Mouse (Mus musculus): ENCODE measurements around the gene Adarb1. TPM values are rescaled to one million over a fixed set of nuclear protein-coding genes. Genes with fewer than 3 reads are reported as not detected.
"Not testable (repeated sequence)": the region's sequence is repeated elsewhere in the genome, so short reads cannot be mapped to it uniquely, and the experiment has no call there.

Gene Adarb1
- polyA plus RNA-seq, 1 experiment from 2014 or later, result 4.5 TPM

GRCm38 (mm10) chr10:77298621-77299020 is 119.4 kb downstream of the Adarb1 start:
- DNase-seq (ENCODE audit: low spot score) (no peak), ATAC-seq (replicated peaks; ENCODE audit: low FRiP score) (peak; percentile 62)
- H3K4me2 ChIP-seq, result 0 out of 2 replicates have a peak overlapping the region, but pooled peaks have one; percentile 9

DNA sequence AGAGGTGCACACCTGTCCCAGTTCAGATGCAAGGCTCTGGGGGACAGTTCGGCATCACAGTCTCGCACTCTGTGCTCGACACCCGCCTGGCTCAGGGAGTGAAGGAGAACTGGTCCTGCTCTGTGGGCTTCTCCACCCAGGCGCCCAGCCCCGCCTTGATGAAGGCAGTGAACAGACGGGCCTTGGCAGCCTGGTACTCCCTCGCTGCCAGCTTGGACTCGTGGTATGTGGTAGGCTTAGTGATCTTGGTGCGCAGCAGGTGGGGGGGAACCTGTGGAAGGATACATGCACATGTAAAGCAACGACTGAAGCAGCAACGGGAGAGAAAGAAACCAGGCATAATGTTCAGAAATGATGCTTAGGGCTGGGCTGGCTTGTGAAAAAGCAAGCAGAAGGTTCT is 123.4 kb downstream of the Adarb1 start:
- Histone ChIP-seq H3K36me3 (ENCODE audit: control insufficient read depth, insufficient read depth, low read length) (no peaks in the 10 kb centered on the region), H3K4me2 (no peak overlapping the region), H3K4me3 (ENCODE audit: low read depth, low read length) (no peak overlapping the region), H3K4me1 (replicated peaks; ENCODE audit: control insufficient read depth, insufficient read depth, low read length) (peaks cover 25% of the 10 kb centered on the region), H3K9me3 (ENCODE audit: control insufficient read depth, low read length) (no peaks in the 10 kb centered on the region), H3K27me3 (replicated peaks; ENCODE audit: control insufficient read depth, insufficient read depth, low read length) (no peaks in the 10 kb centered on the region), H3K27ac (ENCODE audit: low read depth, low read length) (no peak overlapping the region), H3K9ac (ENCODE audit: low read depth, low read length) (no peak overlapping the region)
- DNase-seq (ENCODE audit: low spot score) (no peak), ATAC-seq (replicated peaks; ENCODE audit: low FRiP score) (no peak)
- WGBS, result 85% methylated on average over 12 of the region's 12 CpGs

More at GRCm38 (mm10) chr10:77298621-77299020, 119.4 kb downstream of the Adarb1 start:
- Histone ChIP-seq H3K9ac (ENCODE audit: low read depth, low read length) (0 out of 2 replicates have a peak overlapping the region, but pooled peaks have one; percentile 8), H3K4me1 (replicated peaks; ENCODE audit: control insufficient read depth, insufficient read depth, low read length) (peaks cover 38% of the 10 kb centered on the region), H3K9me3 (ENCODE audit: control insufficient read depth, low read length) (no peaks in the 10 kb centered on the region), H3K27ac (ENCODE audit: low read depth, low read length) (peak overlapping the region; percentile 57; the same call in 1 of the 2 replicates), H3K4me3 (ENCODE audit: low read depth, low read length) (no peak overlapping the region), H3K27me3 (replicated peaks; ENCODE audit: control insufficient read depth, insufficient read depth, low read length) (no peaks in the 10 kb centered on the region), H3K36me3 (ENCODE audit: control insufficient read depth, insufficient read depth, low read length) (no peaks in the 10 kb centered on the region)
- WGBS, result 47% methylated on average over 8 of the region's 8 CpGs

DNA sequence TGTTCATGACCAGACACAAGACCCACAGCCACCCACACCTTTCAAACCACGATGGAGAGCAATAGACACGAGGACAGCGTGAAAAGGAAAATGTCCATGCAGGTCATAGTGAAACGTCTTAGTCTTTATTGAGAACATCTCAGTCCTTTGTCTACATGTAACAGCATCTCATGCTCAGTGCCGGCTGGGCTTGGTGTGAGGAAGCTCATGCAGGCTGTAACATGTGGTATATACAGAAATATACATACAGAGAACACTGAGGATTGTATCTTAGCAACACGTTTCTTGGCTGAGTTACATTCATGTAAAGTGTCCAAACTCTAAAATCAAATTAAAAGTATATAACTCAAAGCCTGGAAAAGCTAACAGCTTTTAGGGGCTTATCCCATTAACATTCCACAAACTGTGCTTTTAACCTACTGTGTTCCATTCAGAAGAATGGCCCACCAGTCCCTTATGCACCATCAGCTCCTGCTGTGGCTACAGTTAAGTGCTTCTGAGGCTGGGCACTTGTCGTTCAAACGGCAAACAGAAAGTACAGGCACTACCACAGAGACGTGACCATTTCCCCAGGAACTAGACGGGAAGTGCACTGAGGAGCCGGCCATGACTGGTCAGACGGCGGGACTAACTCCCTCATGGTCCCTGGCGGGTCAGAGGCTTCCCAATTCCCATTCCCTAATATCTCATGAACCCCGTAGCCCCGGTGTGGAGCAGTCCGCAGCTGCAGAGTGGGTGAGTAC is 127.3 kb downstream of the Adarb1 start:
- Histone ChIP-seq H3K9me3 (ENCODE audit: control insufficient read depth, low read length) (no peaks in the 10 kb centered on the region), H3K27ac (ENCODE audit: low read depth, low read length) (no peak overlapping the region), H3K4me1 (replicated peaks; ENCODE audit: control insufficient read depth, insufficient read depth, low read length) (peaks cover 3% of the 10 kb centered on the region; the same call in 1 of the 2 replicates), H3K4me3 (ENCODE audit: low read depth, low read length) (no peak overlapping the region), H3K4me2 (no peak overlapping the region), H3K36me3 (ENCODE audit: control insufficient read depth, insufficient read depth, low read length) (no peaks in the 10 kb centered on the region), H3K27me3 (replicated peaks; ENCODE audit: control insufficient read depth, insufficient read depth, low read length) (no peaks in the 10 kb centered on the region), H3K9ac (ENCODE audit: low read depth, low read length) (no peak overlapping the region)
- WGBS, result 74% methylated on average over 17 of the region's 17 CpGs
- ATAC-seq (replicated peaks; ENCODE audit: low FRiP score) (no peak), DNase-seq (ENCODE audit: low spot score) (no peak)

DNA sequence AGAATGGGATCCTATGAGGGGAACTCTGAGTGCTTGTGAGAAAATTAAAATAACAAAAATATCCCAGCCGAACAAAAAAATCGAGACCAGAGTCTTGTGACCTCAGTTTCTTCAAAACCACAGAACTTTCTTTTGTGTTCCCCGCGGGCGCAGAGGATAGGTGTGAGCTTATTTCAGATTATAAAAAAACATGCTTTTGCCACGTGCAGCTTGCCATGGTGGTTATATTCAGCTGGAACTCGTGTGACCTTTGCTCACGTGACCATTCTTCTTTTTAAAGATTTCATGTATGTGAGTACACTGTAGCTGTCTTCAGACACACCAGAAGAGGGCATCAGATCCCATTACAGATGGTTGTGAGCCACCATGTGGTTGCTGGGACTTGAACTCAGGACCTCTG is 128.5 kb downstream of the Adarb1 start:
- ATAC-seq (replicated peaks; ENCODE audit: low FRiP score) (no peak), DNase-seq (ENCODE audit: low spot score) (no peak)
- no peaks in the 10 kb centered on the region for H3K36me3 ChIP-seq (ENCODE audit: control insufficient read depth, insufficient read depth, low read length)
- no peaks in the 10 kb centered on the region for H3K4me1 ChIP-seq (replicated peaks; ENCODE audit: control insufficient read depth, insufficient read depth, low read length)
- H3K27me3 ChIP-seq (replicated peaks; ENCODE audit: control insufficient read depth, insufficient read depth, low read length), result no peaks in the 10 kb centered on the region
- WGBS, result 84% methylated on average over 8 of the region's 8 CpGs
- no peak overlapping the region for H3K4me2 ChIP-seq
- no peak overlapping the region for H3K4me3 ChIP-seq (ENCODE audit: low read depth, low read length)
- no peak overlapping the region for H3K27ac ChIP-seq (ENCODE audit: low read depth, low read length)
- H3K9me3 ChIP-seq (ENCODE audit: control insufficient read depth, low read length), result no peaks in the 10 kb centered on the region
- no peak overlapping the region for H3K9ac ChIP-seq (ENCODE audit: low read depth, low read length)

- ATAC-seq (replicated peaks; ENCODE audit: low FRiP score) (no peak), DNase-seq (ENCODE audit: low spot score) (no peak)
- H3K27me3 ChIP-seq (replicated peaks; ENCODE audit: control insufficient read depth, insufficient read depth, low read length), result no peaks in the 10 kb centered on the region
- 51% methylated on average over 5 of the region's 5 CpGs for WGBS
- no peak overlapping the region for H3K4me3 ChIP-seq (ENCODE audit: low read depth, low read length)
- no peak overlapping the region for H3K27ac ChIP-seq (ENCODE audit: low read depth, low read length)
- H3K4me1 ChIP-seq (replicated peaks; ENCODE audit: control insufficient read depth, insufficient read depth, low read length), result no peaks in the 10 kb centered on the region
- no peak overlapping the region for H3K9ac ChIP-seq (ENCODE audit: low read depth, low read length)
- H3K36me3 ChIP-seq (ENCODE audit: control insufficient read depth, insufficient read depth, low read length), result no peaks in the 10 kb centered on the region
- H3K9me3 ChIP-seq (ENCODE audit: control insufficient read depth, low read length), result no peaks in the 10 kb centered on the region
- no peak overlapping the region for H3K4me2 ChIP-seq
Measured at GRCm38 (mm10) chr10:77288639-77289195, 129.4 kb downstream of the Adarb1 start.

DNA sequence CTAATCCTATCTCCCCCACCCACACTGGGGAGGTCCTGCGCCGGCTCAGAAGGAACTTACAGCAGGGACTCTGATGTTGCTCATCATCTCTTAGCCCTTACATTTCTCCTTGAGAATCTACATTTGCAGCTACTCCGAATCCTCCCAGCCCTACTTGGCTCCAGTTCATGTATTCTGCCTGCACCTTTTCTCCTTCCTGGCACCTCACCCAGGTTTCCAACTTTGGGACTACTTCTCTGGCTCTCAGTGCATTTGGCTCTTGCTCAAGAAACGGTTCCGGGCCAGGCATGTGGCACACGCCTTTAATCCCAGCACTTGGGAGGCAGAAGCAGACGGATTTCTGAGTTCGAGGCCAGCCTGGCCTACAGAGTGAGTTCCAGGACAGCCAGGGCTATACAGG is 130.4 kb downstream of the Adarb1 start:
- H3K4me2 ChIP-seq, result no peak overlapping the region
- H3K9ac ChIP-seq (ENCODE audit: low read depth, low read length), result no peak overlapping the region
- H3K36me3 ChIP-seq (ENCODE audit: control insufficient read depth, insufficient read depth, low read length), result no peaks in the 10 kb centered on the region
- WGBS, result 87% methylated on average over 8 of the region's 8 CpGs
- H3K27me3 ChIP-seq (replicated peaks; ENCODE audit: control insufficient read depth, insufficient read depth, low read length), result no peaks in the 10 kb centered on the region; the same call in 1 of the 2 replicates
- H3K4me1 ChIP-seq (replicated peaks; ENCODE audit: control insufficient read depth, insufficient read depth, low read length), result no peaks in the 10 kb centered on the region
- no peaks in the 10 kb centered on the region for H3K9me3 ChIP-seq (ENCODE audit: control insufficient read depth, low read length)
- ATAC-seq (replicated peaks; ENCODE audit: low FRiP score) (no peak), DNase-seq (ENCODE audit: low spot score) (no peak)
- no peak overlapping the region for H3K27ac ChIP-seq (ENCODE audit: low read depth, low read length)
- no peak overlapping the region for H3K4me3 ChIP-seq (ENCODE audit: low read depth, low read length)

DNA sequence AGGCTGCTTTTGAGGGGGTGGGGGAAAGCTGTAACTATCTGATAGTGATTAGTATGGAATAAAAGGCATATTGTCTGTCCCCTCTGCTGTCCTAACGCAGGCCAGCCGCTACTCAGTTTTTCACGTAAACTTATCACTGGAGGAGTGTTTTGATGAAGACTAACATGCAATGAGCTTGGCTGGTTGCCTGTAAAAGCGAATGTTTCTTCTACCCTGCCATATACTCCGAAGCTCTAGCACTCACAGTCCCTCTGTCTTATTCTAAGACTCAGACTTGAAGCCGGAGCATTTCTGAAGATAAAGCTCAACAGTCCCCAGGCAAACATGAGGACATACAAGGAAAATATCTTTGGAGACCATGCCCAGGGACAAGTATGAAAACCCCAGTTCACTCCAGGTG is 133.2 kb downstream of the Adarb1 start:
- ATAC-seq (replicated peaks; ENCODE audit: low FRiP score) (no peak), DNase-seq (ENCODE audit: low spot score) (no peak)
- H3K4me1 ChIP-seq (replicated peaks; ENCODE audit: control insufficient read depth, insufficient read depth, low read length), result no peaks in the 10 kb centered on the region
- WGBS, result 74% methylated on average over 6 of the region's 6 CpGs
- H3K27me3 ChIP-seq (replicated peaks; ENCODE audit: control insufficient read depth, insufficient read depth, low read length), result no peaks in the 10 kb centered on the region; the same call in 1 of the 2 replicates
- no peaks in the 10 kb centered on the region for H3K9me3 ChIP-seq (ENCODE audit: control insufficient read depth, low read length)
- H3K36me3 ChIP-seq (ENCODE audit: control insufficient read depth, insufficient read depth, low read length), result no peaks in the 10 kb centered on the region
- no peak overlapping the region for H3K4me2 ChIP-seq
- no peak overlapping the region for H3K9ac ChIP-seq (ENCODE audit: low read depth, low read length)
- H3K4me3 ChIP-seq (ENCODE audit: low read depth, low read length), result no peak overlapping the region
- no peak overlapping the region for H3K27ac ChIP-seq (ENCODE audit: low read depth, low read length)

GRCm38 (mm10) chr10:77282822-77283221 is 135.2 kb downstream of the Adarb1 start:
- DNase-seq (ENCODE audit: low spot score), result peak; percentile 66
- H3K9ac ChIP-seq (ENCODE audit: low read depth, low read length), result no peak overlapping the region
- no peak for ATAC-seq (replicated peaks; ENCODE audit: low FRiP score)
- H3K4me1 ChIP-seq (replicated peaks; ENCODE audit: control insufficient read depth, insufficient read depth, low read length), result no peaks in the 10 kb centered on the region
- H3K36me3 ChIP-seq (ENCODE audit: control insufficient read depth, insufficient read depth, low read length), result no peaks in the 10 kb centered on the region
- whole genome bisulfite sequencing, result 14% methylated on average over 6 of the region's 6 CpGs
- no peaks in the 10 kb centered on the region for H3K9me3 ChIP-seq (ENCODE audit: control insufficient read depth, low read length)
- no peak overlapping the region for H3K27ac ChIP-seq (ENCODE audit: low read depth, low read length)
- no peaks in the 10 kb centered on the region; the same call in 1 of the 2 replicates for H3K27me3 ChIP-seq (replicated peaks; ENCODE audit: control insufficient read depth, insufficient read depth, low read length)
- no peak overlapping the region for H3K4me2 ChIP-seq
- H3K4me3 ChIP-seq (ENCODE audit: low read depth, low read length), result no peak overlapping the region

- 50% methylated on average over 1 of the region's 1 CpGs for WGBS
- H3K4me2 ChIP-seq; H3K9me3 ChIP-seq (ENCODE audit: control insufficient read depth, low read length); H3K27me3 ChIP-seq (replicated peaks; ENCODE audit: control insufficient read depth, insufficient read depth, low read length); ATAC-seq (replicated peaks; ENCODE audit: low FRiP score); H3K27ac ChIP-seq (ENCODE audit: low read depth, low read length); H3K9ac ChIP-seq (ENCODE audit: low read depth, low read length); H3K4me1 ChIP-seq (replicated peaks; ENCODE audit: control insufficient read depth, insufficient read depth, low read length); H3K36me3 ChIP-seq (ENCODE audit: control insufficient read depth, insufficient read depth, low read length); H3K4me3 ChIP-seq (ENCODE audit: low read depth, low read length); DNase-seq (ENCODE audit: low spot score): not testable (repeated sequence)
Measured at GRCm38 (mm10) chr10:77282085-77282484, 136.0 kb downstream of the Adarb1 start.

All from liver, embryonic 11.5 days (tissue).